Mouse (Mus musculus) stomach, postnatal 0 days (tissue): ENCODE data around the gene Runx2.

Experiments
- CTCF ChIP-seq: IDR thresholded peaks from 2 replicates; pipeline ENCODE4 v1.5.1; 2016; ENCODE audit warnings: antibody characterized with exemption, low read depth, mild to moderate bottlenecking, moderate library complexity
- EP300 ChIP-seq: optimal IDR thresholded peaks from 2 replicates; pipeline ENCODE3; 2016; ENCODE audit warnings: antibody characterized with exemption

DNA sequence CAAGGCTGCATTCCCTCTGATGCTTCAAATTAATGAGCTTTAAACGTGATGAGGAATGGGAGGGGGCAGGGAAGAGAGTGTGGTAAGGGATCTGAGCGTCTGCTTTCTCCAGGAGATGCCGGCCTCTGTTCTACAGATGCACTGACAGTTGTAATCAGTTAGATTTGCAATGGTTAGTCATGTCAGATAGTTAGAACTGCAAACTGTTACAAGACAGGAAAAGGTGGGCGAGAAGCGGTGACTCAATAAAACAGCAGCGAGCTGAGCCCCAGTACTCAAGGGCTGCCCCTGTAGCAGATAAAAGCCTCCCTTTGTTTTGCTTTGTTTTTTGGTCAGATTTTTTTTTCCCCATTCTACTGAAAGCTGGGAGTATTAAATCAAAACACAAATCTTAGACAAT, 96.6 kb downstream of the Runx2 start:
- no peak for TF ChIP-seq CTCF
- TF ChIP-seq EP300: no peak
